Mouse (Mus musculus) neural tube, embryonic 11.5 days (tissue): ENCODE measurements around the gene Fut8. TPM values are rescaled to one million over a fixed set of nuclear protein-coding genes. Genes with fewer than 3 reads are reported as not detected.
A peak's percentile ranks its signal among the peaks of the same experiment; 100 is the strongest.

ENCODE experiments used
- ATAC-seq: fragments of 200-750 bp; cut with Nextera tagmentation; 2 replicates; pipeline ENCODE4 v1.8.0; 2017; ENCODE audit warnings: moderate number of reproducible peaks, mild to moderate bottlenecking, moderate TSS enrichment, moderate library complexity; ENCODE audit not compliant: insufficient read depth, low FRiP score, low TSS enrichment
- DNase-seq: peaks from one replicate; pipeline ENCODE4 v3.0.0-alpha.2; 2015; ENCODE audit warnings: low spot score
- H3K27ac ChIP-seq: fragments of 300-500 bp; sonication (generic); 2 replicates; pipeline ENCODE4 v1.5.1; 2014; ENCODE audit warnings: low read depth, mild to moderate bottlenecking, low read length
- H3K27me3 ChIP-seq: fragments of 300-500 bp; sonication (generic); 2 replicates; pipeline ENCODE4 v1.6.1; 2014; ENCODE audit warnings: mild to moderate bottlenecking, low read length, mixed read lengths; ENCODE audit not compliant: control insufficient read depth, insufficient read depth
- H3K36me3 ChIP-seq: fragments of 300-500 bp; sonication (generic); 2 replicates; pipeline ENCODE4 v1.6.1; 2014; ENCODE audit warnings: mild to moderate bottlenecking, low read length, moderate library complexity, mixed read lengths; ENCODE audit not compliant: control insufficient read depth, insufficient read depth
- H3K4me1 ChIP-seq: fragments of 300-500 bp; sonication (generic); 2 replicates; pipeline ENCODE4 v1.6.1; 2014; ENCODE audit warnings: low read length, mixed read lengths; ENCODE audit not compliant: control insufficient read depth, insufficient read depth
- H3K4me2 ChIP-seq: fragments of 300-500 bp; sonication (generic); 2 replicates; pipeline ENCODE4 v1.6.1; 2014; ENCODE audit warnings: low read depth, mild to moderate bottlenecking, moderate library complexity
- H3K4me3 ChIP-seq: fragments of 300-500 bp; sonication (generic); 2 replicates; pipeline ENCODE4 v1.5.1; 2014; ENCODE audit warnings: low read depth, low read length
- H3K9ac ChIP-seq: fragments of 300-500 bp; sonication (generic); 2 replicates; pipeline ENCODE4 v1.6.1; 2014; ENCODE audit warnings: mild to moderate bottlenecking, low read length
- H3K9me3 ChIP-seq: fragments of 300-500 bp; sonication (generic); 2 replicates; pipeline ENCODE4 v1.6.1; 2016; ENCODE audit warnings: low read length; ENCODE audit not compliant: control insufficient read depth
- WGBS: fragments of 180-500 bp; shearing (Covaris S2); extraction: QIAGEN DNeasy Blood & Tissue Kit; methylation state at CpG from one replicate; pipeline ENCODE4 v1.1.7; 2014; 5-methylcytosine and 5-hydroxymethylcytosine counted together
- polyA plus RNA-seq: library from polyadenylated mRNA; unstranded; fragments of >200 nt; fragmentation: Nextera tagmentation; extraction: Ambion mirVana; gene quantifications from 2 replicates; pipeline ENCODE4 v1.2.1, GENCODE M21; 2014

Gene Fut8
- polyA plus RNA-seq = 30.2 and 36.7 TPM in 2 replicates

DNA sequence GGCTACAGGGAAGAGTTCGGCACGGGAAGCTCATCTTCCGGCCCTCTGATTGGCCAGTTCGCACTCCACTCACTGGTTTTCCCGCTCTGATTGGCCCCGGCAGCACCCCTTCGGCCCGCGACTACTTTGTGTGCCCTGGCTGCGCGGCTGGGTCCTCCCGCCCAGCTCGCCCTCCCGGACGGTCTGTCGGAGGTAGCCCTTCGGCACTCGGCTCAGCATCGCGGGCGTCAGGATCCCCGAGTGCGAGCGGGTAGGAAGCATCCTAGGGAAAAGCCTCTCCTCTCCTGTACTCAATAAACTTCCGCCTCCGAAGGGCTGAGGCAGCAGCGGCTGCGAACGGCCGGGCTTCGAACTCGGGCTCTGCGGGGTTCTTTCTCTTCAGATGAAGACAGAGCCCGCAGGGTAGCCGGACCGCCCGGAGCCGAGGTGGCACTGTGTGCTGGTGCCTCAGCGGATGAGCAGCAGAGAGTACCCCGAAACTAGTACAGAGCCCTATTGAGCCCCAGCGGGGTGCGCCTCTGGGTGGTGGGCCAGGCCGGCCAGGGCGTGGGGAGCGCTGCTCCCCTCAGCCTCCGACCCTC lies at the start of gene Fut8:
Fut8 (plus strand) TSS at position 176 of the 581 bp plus-strand sequence.
- peak within 1 kb of the TSS; percentile 68 for H3K9ac ChIP-seq
- DNase-seq = peak; percentile 91
- H3K9me3 ChIP-seq = no peaks in the 10 kb centered on the region
- no peaks in the 10 kb centered on the region for H3K4me1 ChIP-seq
- H3K36me3 ChIP-seq = no peaks in the 10 kb centered on the region
- H3K4me3 ChIP-seq = peak within 1 kb of the TSS; percentile 75
- peak within 1 kb of the TSS; percentile 91 for H3K27ac ChIP-seq
- WGBS = under 1% methylated on average over 44 of the region's 46 CpGs
- H3K27me3 ChIP-seq = no peaks in the 10 kb centered on the region
- H3K4me2 ChIP-seq = peak within 1 kb of the TSS; percentile 56
- peak; percentile 85 for ATAC-seq

DNA sequence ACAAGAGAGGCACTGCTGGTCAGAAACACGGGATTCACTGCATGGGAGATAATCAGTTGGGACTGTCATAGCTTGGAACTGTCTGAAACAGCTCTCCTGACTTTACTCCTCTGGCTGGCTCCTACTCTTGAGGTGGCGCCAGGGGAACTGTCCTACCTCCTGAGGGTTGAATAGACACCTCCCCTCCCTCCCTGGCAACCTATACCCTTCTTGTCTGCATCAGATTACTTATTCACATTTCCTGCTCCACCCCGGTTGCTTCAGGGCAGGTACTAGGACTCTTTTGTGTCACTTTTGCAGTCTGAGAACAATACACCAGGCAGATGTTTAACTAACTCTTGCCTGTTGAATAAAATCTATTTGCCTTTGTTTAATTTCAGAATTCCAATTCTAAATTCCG lies 48.8 kb upstream of the Fut8 start:
- Histone ChIP-seq H3K36me3 (no peaks in the 10 kb centered on the region), H3K27me3 (no peaks in the 10 kb centered on the region), H3K9ac (no peak overlapping the region), H3K4me2 (no peak overlapping the region), H3K27ac (no peak overlapping the region), H3K9me3 (no peaks in the 10 kb centered on the region), H3K4me3 (no peak overlapping the region), H3K4me1 (no peaks in the 10 kb centered on the region)
- 69% methylated on average over 4 of the region's 4 CpGs for WGBS
- ATAC-seq = no peak
- no peak for DNase-seq

DNA sequence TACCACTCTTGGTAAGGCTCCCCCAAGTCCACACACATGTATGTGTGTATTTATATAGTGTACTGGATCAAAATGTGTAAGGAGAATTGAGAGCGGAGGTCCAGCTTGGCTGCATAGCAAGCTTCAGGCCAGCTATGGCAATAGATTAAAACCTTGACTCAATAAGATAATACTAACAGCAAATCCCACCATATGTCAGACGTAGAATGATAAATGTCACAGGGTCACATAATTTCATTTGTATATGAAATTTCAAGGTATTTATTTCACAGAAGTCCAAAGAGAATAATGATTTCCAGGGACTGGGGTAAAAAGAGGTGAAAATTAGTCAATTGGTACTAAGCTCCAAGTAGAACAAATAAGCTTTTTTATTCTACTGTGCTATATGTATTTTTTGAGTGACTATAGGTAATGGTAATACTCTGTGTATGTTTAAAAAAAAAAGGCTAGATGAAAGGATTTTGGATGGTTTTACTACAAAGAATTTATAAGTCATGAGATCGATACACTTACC lies 47.9 kb upstream of the Fut8 start:
- Histone ChIP-seq H3K27me3 (no peaks in the 10 kb centered on the region), H3K9me3 (no peaks in the 10 kb centered on the region), H3K4me1 (no peaks in the 10 kb centered on the region), H3K4me2 (no peak overlapping the region), H3K27ac (no peak overlapping the region), H3K36me3 (no peaks in the 10 kb centered on the region), H3K4me3 (no peak overlapping the region), H3K9ac (no peak overlapping the region)
- DNase-seq (no peak), ATAC-seq (no peak)
- 90% methylated on average over 3 of the region's 3 CpGs for WGBS

DNA sequence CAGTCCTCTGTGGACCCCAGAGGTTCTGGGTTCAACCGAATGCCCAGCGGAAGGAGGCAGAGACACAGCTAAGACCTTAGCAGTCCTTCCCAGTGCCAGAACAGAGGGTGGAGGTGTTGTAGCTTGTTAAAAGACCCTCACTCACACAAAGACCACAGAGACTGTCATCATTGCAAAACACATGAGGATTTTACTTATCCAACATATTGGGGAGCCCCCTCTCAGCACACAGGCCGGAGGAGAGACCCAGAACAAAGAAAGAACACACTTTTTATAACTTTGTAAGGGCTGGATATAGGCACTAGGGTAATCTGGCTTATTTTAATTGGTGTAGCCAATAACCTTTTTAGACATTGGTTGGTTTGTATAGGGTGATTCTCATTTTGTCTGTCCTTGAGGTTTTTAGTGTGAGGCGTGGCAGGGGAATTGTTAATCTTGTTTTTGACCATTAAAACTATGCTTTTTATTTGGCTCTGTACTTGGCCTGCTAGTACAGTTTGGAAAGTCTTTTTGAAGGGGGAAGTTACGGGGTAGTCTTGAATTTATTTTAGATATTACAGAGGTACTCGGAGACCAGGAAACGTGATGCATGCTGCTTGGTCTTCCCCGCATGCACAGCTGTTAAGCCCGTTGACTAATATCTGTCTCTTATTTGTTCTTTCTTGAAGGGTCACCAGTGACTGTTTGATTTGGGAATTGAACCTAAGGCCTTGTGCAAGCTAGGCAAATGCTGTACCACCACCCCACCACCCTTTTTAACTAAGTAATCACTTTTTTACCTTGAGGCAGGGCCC lies 46.2 kb upstream of the Fut8 start:
- no peak for ATAC-seq
- Histone ChIP-seq H3K4me1 (no peaks in the 10 kb centered on the region), H3K27me3 (no peaks in the 10 kb centered on the region), H3K9ac (no peak overlapping the region), H3K4me2 (no peak overlapping the region), H3K27ac (no peak overlapping the region), H3K36me3 (no peaks in the 10 kb centered on the region), H3K9me3 (no peaks in the 10 kb centered on the region), H3K4me3 (no peak overlapping the region)
- no peak for DNase-seq
- WGBS = 87% methylated on average over 9 of the region's 9 CpGs

DNA sequence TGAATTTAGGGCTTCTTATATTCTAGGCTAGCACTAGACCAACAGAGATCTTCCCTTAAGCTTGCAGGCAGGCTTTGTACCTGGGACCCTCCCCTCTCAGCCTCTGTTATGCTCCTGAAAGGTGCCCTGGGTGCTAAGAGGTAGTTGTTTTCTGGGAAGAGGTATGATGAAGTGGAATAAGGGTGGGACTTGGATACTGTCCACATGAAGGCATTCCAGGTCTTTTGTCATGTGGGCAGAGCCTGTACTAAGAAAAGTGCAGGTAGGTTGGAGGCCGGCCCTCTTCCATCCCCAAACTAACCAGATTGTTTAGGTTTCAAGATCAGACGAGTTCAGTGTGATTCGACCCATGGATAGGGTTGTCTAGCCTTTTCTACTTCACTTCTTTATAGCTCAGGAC lies 45.2 kb upstream of the Fut8 start:
- Histone ChIP-seq H3K27me3 (no peaks in the 10 kb centered on the region), H3K4me3 (no peak overlapping the region), H3K4me2 (no peak overlapping the region), H3K4me1 (no peaks in the 10 kb centered on the region), H3K9ac (no peak overlapping the region), H3K36me3 (no peaks in the 10 kb centered on the region), H3K9me3 (no peaks in the 10 kb centered on the region), H3K27ac (no peak overlapping the region)
- no peak for DNase-seq
- WGBS = 89% methylated on average over 3 of the region's 3 CpGs
- ATAC-seq = no peak

DNA sequence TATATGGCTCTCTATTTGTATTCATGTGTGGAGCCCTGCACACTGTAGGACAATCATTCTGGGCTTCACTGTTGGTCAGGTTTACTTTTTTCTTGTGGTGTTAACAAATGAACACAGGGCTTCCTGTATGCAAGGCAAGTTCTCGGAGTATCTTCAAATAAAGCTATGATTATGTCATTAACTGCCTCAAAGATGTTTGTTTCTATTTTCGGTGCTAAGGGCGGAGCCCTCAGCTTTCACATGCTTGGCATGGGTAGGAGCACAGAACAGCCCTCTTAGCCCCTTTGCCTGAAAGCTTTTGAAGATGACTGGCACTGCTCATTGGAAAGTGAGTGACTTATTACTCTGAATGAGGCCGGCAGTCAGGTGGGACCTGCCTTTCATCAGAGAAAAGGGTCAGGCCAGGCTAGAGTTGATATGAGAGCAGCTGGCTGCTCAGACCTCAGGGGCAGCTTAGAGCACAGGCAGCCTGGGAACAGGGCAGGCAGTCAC lies 44.7 kb upstream of the Fut8 start:
- no peaks in the 10 kb centered on the region for H3K27me3 ChIP-seq
- no peaks in the 10 kb centered on the region for H3K36me3 ChIP-seq
- no peak overlapping the region for H3K27ac ChIP-seq
- no peak overlapping the region for H3K4me3 ChIP-seq
- no peak for DNase-seq
- no peak for ATAC-seq
- H3K4me1 ChIP-seq = no peaks in the 10 kb centered on the region
- H3K4me2 ChIP-seq = no peak overlapping the region
- 83% methylated on average over 4 of the region's 4 CpGs for WGBS
- no peaks in the 10 kb centered on the region for H3K9me3 ChIP-seq
- no peak overlapping the region for H3K9ac ChIP-seq

DNA sequence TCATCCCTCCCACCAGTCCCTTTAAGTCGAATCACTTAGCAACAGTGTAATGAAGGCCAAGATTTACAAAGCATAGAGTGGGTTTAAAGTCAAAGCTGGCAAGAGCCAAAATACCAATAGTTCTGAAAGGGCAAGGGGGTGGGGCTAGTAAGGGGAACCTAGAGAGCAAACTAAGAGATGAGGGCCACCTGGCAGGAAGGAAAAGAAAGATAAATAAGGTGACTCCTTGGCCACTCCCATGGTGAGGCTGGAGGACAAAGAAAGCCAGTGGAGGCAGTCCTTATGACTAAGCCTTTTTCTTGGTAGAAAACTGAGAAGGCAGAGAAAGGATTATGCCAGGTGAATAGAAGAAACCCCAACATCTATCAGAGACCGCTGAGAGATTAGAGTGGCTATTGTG lies 42.9 kb upstream of the Fut8 start:
- Histone ChIP-seq H3K27me3 (no peaks in the 10 kb centered on the region), H3K9ac (no peak overlapping the region), H3K4me2 (no peak overlapping the region), H3K9me3 (no peaks in the 10 kb centered on the region), H3K4me3 (no peak overlapping the region), H3K27ac (no peak overlapping the region), H3K4me1 (no peaks in the 10 kb centered on the region), H3K36me3 (no peaks in the 10 kb centered on the region)
- DNase-seq = no peak
- WGBS = 82% methylated on average over 2 of the region's 2 CpGs
- no peak for ATAC-seq

DNA sequence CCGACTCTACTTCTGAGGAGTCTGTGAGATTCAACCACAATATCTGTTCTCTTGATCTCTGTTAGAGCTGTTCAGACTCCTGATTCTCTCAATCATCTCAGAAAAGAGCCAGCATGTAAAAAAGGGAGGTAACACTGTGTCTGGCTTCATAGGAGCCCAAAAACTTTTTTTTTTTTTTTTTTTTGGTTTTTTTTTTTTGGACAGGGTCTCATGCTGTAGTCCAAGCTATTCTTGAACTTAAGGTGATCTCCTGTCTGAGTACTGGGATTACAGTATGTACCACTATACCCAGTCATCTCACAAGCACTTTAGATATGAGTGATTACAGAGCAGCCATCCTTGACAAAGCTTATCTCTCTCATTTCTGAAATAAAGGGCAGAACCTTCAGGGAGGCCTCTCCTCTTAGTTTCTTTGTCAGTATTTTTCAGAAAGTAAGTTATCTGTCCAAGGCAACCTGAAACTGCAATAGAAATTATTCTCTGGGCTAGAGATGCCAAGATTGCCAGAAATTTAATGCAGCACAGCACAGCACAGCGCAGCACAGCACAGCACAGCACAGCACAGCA lies 41.3 kb upstream of the Fut8 start:
- no peaks in the 10 kb centered on the region for H3K27me3 ChIP-seq
- WGBS = 93% methylated on average over 2 of the region's 2 CpGs
- H3K4me2 ChIP-seq = no peak overlapping the region
- H3K4me3 ChIP-seq = no peak overlapping the region
- H3K27ac ChIP-seq = no peak overlapping the region
- H3K9me3 ChIP-seq = no peaks in the 10 kb centered on the region
- H3K4me1 ChIP-seq = no peaks in the 10 kb centered on the region
- ATAC-seq = no peak
- DNase-seq = no peak
- no peaks in the 10 kb centered on the region for H3K36me3 ChIP-seq
- no peak overlapping the region for H3K9ac ChIP-seq
